Mouse (Mus musculus) testis, postnatal 10 days (tissue): ENCODE measurements at regions not wholly inside any gene's neighbourhood (a gene's known extent, or its start where the extent isn't known, plus 50 kb on each side); places are given as distances from the start of the nearest gene placed in this dataset.
"Not testable (repeated sequence)": the region's sequence is repeated elsewhere in the genome, so short reads cannot be mapped to it uniquely, and the experiment has no call there.

Experiments
- DNase-seq: peaks from one replicate; pipeline ENCODE4 v3.0.0; 2021; ENCODE audit warnings: low spot score

DNA sequence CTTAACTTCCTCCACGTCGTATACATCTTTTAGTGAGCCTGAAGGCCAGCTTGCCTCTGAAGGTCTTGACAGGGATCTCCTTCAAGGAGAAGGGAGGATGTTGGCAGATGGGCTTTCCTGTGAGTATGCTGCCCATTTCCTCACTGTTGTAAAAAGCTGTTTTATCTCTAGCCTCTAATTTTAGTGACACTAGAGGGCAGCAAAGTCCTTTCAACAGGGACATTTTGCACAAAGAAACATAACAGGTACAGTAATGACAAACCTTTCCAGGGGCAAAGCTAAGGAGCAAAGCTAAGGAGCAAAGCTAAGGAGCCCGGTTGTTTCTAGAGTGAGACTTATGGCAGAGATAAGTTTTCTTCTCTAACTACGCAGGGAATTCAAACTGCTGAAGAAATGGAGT is 59.0 kb upstream of the Kbtbd8 start:
- no peak for DNase-seq

- DNase-seq, result no peak
Measured at GRCm38 (mm10) chr6:95056222-95056621, 60.8 kb upstream of the Kbtbd8 start.

DNA sequence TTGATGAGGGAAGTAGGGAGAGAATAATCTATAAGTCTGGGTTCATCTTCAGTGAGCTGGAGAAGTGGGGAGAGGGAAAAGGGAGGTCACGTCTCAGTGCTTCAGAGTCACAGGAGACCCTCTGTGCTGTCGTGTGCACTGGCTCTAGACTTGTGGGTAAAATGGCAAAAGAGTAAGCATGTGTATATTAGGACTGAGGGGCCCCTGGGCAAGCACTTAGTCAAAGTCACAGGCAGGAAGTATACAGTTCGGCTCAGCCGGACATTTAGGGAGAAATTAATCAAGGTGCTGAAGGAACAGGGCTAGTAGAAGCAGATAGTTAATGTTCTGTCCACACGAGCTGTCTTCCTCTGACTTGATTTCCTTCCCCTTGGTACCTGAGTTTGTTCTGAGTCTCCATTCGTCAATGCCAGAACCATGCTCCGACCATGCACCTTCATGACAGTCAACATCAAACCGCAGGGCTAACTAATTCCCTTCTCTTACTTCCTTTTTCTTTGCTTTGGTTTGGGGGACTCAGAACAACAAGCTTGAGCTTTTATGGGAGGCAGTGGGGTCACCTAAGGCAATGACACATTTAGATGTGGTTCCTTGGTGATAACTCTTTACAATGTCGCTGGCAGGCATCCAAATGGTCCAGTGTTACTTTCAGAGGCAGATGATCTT is 63.2 kb upstream of the Kbtbd8 start:
- peak; percentile 45 for DNase-seq

DNA sequence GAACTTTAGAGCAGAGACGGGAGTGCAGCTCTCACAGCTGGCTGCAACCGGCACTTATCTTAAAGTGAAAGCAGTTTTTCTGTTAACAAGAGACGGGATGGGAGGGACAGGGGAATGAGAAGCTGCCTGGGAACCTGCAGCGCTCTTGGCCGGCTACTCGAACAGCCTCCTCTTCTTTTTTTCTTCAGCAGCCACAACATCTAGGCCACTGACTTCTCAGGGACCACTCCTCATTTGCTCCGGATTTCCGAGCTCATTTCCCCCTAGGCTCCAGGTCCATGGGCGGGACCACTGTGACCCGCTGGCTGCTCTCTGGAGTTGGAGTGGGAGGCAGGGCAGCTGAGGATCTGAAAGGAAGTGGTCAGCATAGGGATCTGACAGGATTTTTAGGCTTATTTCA is 75.7 kb upstream of the Kbtbd8 start:
- DNase-seq, result not testable (repeated sequence)

DNA sequence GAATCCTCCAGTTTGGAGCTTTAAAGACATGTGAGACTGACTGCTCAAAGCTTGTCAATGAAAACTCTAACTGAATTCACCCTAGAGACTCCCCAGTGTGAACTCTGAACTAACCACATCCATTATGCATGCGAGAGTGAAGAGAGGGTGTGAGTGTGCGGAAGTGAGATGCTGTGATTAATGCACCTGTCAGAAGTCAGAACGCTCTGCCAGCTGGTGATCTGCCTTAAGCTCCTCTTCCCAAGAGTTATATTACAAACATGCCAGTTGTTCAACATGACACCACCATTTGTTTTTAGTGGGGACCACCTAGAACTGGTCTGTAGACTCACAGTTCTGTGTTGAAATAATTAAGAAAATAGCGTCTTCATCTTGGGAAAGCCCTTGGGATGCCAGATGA is 92.8 kb upstream of the Kbtbd8 start:
- DNase-seq, result no peak

DNA sequence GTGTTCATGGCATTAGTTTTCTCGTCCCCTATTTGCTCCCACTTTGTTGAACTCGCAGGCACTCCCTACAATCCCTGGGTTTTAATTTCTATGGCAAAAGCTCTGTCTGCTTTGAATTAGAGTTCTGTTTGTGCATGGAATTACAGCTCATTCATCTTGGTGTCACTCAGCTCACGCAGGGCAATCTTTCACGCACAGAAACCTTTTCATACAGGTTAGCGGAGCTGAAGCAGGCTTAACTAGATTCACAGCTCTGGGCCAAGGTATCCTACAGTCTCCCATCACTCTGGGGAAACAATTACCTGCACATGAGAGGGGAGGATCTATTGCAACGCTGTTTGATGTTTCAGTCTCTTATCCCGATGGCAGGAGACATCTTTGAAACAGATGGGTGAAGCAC is 95.3 kb upstream of the Kbtbd8 start:
- DNase-seq, result no peak

GRCm38 (mm10) chr6:95017911-95018310 is 99.1 kb upstream of the Kbtbd8 start:
- DNase-seq, result no peak

GRCm38 (mm10) chr6:95017484-95017883 is 99.6 kb upstream of the Kbtbd8 start:
- DNase-seq, result no peak

GRCm38 (mm10) chr6:95013096-95013495 is 103.9 kb upstream of the Kbtbd8 start:
- DNase-seq, result no peak

GRCm38 (mm10) chr6:95006485-95006884 is 110.6 kb upstream of the Kbtbd8 start:
- no peak for DNase-seq

GRCm38 (mm10) chr6:95003716-95004115 is 113.3 kb upstream of the Kbtbd8 start:
- no peak for DNase-seq

DNA sequence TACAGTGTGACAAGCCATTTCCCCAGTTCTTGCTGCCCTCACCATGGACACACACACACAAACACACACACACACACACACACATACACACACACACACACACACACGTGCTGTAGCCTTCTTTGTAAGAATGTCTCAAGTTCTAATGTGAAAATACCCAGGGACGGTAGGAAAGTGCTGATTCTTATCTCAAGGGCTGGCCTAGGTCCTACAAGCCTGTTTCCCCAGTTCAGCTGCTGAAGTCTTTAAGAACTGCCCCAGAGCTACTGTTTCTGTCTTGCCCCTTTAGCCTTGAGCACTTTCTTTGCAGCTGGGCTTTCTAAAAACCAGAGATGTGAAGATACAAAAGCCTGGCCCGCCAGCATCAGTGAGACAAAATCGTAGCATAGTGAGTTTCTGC is 117.5 kb upstream of the Kbtbd8 start:
- no peak for DNase-seq

DNA sequence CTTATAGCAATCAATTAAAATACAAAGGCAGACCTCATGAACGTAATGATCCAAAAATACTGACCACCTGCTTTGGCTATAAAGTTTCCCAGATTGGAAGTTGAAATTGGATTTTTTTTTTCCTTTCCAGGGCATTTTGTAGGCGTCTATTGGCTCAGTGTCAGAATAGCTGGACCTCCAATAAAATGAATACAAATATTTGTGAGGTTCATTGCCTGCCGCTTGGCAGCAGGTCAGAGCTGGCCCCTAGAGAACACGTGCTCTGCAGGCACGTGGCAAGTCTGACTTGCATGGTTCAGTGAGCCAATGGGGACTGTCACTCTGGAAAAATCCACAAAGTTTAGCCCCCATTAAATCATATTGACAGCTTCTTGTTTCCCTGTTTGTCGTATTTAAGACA is 118.0 kb upstream of the Kbtbd8 start:
- DNase-seq, result no peak

DNA sequence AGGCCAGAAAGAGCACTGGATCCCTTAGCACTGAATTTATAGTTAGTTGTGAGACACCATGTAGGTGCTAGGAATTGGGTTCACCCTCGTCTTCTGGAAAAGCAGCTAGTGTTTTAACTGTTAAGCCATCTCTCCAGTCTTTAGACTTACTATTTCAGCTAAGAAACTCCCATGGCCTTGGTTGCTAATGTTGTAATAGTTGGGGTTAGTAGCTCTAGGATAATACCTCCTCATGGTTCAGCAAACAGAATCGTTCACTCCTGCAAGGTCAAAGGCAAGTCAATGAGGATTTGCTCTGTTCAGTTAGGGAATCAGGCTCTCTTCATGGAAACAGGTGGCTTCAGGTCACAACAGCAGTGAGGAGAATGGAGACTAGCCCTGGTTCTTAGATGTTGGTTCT is 118.7 kb upstream of the Kbtbd8 start:
- DNase-seq, result no peak

DNA sequence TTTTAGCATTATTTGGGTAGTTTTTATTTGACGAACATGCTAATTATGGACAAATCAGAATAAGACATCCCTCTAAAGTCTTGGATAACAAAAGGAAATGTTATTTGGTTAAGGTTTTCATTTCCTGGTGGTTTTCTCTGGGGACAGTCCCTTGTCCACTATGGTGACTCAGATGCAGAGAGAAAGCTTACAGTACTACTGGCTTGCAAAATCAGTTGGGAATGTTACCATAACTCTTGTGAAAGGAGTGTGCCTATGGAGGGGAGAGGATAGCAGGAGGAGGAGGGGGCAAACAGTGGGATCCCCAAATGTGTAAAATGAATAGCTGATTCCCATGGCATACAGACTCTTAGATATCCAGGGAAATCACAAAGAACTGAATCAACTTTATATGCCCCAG is 122.7 kb upstream of the Kbtbd8 start:
- no peak for DNase-seq

- DNase-seq, result no peak
Measured at GRCm38 (mm10) chr6:94987427-94987826, 129.6 kb upstream of the Kbtbd8 start.

- DNase-seq, result no peak
Measured at GRCm38 (mm10) chr6:94986346-94986745, 130.7 kb upstream of the Kbtbd8 start.

DNA sequence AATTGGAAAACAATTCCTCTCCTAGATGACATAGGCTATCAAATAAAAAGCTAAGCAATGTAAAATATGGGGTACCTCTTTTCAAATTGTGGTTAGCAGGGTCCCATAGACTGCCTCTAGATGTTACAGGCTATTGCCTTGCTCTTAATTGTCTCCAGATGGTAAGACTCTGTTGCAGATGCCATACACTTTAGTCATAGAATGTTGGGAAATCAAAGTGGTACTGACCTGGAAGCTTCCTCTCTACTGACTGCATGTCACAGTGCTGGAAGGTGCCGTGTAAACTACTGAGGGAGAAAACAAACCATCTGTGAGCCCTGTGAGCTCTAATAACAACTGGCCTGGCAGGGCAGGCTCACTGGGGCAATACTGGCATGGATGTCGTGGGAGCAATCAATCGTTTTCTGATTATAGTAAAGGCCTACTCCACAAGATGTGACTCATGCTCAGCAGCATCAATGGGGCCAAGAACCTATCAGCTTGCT is 132.6 kb upstream of the Kbtbd8 start:
- no peak for DNase-seq

DNA sequence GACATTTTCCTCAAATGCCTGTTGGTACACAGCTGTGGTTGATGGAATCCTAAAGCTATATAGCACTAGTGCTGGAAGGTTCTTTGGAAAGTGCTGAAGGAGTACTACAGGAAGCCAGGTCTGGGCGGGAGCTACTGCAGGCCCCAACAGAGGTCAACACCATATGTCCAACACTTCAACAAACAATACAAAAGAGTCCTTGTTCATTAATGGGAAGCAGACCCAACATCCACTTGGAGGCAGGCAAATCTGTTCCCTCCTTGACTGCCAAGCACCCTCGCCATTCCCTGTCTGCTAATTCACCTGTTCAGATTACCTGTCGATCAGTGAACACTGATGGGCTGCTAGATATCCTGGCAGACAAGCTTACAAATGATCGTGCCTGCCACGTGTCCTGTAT is 148.4 kb upstream of the Kbtbd8 start:
- DNase-seq, result no peak

DNA sequence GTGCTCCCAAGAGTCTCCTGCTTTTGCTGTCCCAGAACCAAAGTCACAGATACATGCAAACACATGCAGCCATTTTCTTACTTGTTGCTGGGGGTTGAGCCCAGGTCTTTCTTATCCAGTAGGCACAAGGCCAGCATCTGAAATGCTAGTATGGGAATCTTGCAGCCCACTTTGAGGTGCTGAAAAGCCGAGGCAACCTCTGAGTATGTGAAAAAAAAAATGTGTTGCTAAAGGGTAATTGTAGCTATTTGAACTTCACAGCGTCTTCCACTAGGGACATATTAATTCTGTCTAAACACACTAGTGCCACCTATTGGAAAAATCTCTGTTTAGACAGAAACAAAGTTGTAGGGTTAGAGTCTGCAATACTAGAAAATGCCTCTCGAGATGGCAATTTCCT is 150.1 kb upstream of the Kbtbd8 start:
- no peak for DNase-seq

- DNase-seq, result no peak
Measured at GRCm38 (mm10) chr6:94963204-94963603, 153.8 kb upstream of the Kbtbd8 start.

- peak; percentile 57 for DNase-seq
Measured at GRCm38 (mm10) chr6:94962411-94963087, 154.5 kb upstream of the Kbtbd8 start.

- no peak for DNase-seq
Measured at GRCm38 (mm10) chr6:94961821-94962220, 155.2 kb upstream of the Kbtbd8 start.

- DNase-seq, result no peak
Measured at GRCm38 (mm10) chr6:94957990-94958389, 159.1 kb upstream of the Kbtbd8 start.
